Mouse (Mus musculus): Measurements from ENCODE around the gene Dusp13. TPM values are rescaled to one million over a fixed set of nuclear protein-coding genes. Genes with fewer than 3 reads are reported as not detected.

The Dusp13 gene
- total RNA-seq, 2 experiments from 2014 or later = 0.39 TPM; not detected in 1

- DNase-seq (ENCODE audit: extremely low spot score in 1 of 2, low spot score in 2 of 2) = peak; percentile 81 to 91
- intact Hi-C loops (cut with DNase I) = loop anchor here (5.0 kb wide), 2 partner anchors 82 to 97 kb away; partner anchors contain the start of gene Comtd1
Observed at GRCm38 (mm10) chr14:21750008-21750880, 737 bp downstream of the Dusp13 start, which contains the start of gene Samd8. Samd8 (plus strand) TSS chr14:21750531.

- intact Hi-C loops (cut with DNase I) = loop anchor here (10.0 kb wide), 1 partner anchor 494 kb away; no protein-coding TSS in a partner anchor
- peak in 1 of 2 experiments; percentile 67 for DNase-seq (ENCODE audit: extremely low spot score in 1 of 2, low spot score in 2 of 2)
Observed at GRCm38 (mm10) chr14:21748142-21748870, 2.7 kb downstream of the Dusp13 start.

GRCm38 (mm10) chr14:21747436-21748141 lies 3.4 kb downstream of the Dusp13 start:
- intact Hi-C loops (cut with DNase I) = loop anchor here (10.0 kb wide), 1 partner anchor 493 kb away; no protein-coding TSS in a partner anchor
- no peak for DNase-seq (ENCODE audit: extremely low spot score in 1 of 2, low spot score in 2 of 2)

- no peak for DNase-seq (ENCODE audit: extremely low spot score in 1 of 2, low spot score in 2 of 2)
- intact Hi-C loops (cut with DNase I) = loop anchor here (10.0 kb wide), 1 partner anchor 492 kb away; no protein-coding TSS in a partner anchor
Observed at GRCm38 (mm10) chr14:21746846-21747245, 4.1 kb downstream of the Dusp13 start.

GRCm38 (mm10) chr14:21746251-21746650 lies 4.7 kb downstream of the Dusp13 start:
- no peak for DNase-seq (ENCODE audit: extremely low spot score in 1 of 2, low spot score in 2 of 2)
- intact Hi-C loops (cut with DNase I) = loop anchor here (10.0 kb wide), 1 partner anchor 491 kb away; no protein-coding TSS in a partner anchor

- intact Hi-C loops (cut with DNase I) = loop anchor here (10.0 kb wide), 1 partner anchor 490 kb away; no protein-coding TSS in a partner anchor
- no peak for DNase-seq (ENCODE audit: extremely low spot score in 1 of 2, low spot score in 2 of 2)
Observed at GRCm38 (mm10) chr14:21745149-21745548, 5.8 kb downstream of the Dusp13 start.

GRCm38 (mm10) chr14:21744169-21744568 lies 6.8 kb downstream of the Dusp13 start:
- DNase-seq (ENCODE audit: extremely low spot score in 1 of 2, low spot score in 2 of 2) = no peak
- intact Hi-C loops (cut with DNase I) = loop anchor here (5.0 to 10.0 kb wide), 2 partner anchors 67 to 489 kb away; no protein-coding TSS in a partner anchor

- no peak for DNase-seq (ENCODE audit: extremely low spot score in 1 of 2, low spot score in 2 of 2)
- intact Hi-C loops (cut with DNase I) = loop anchor here (5.0 to 10.0 kb wide), 2 partner anchors 65 to 488 kb away; no protein-coding TSS in a partner anchor
Observed at GRCm38 (mm10) chr14:21742441-21742840, 8.5 kb downstream of the Dusp13 start.

GRCm38 (mm10) chr14:21741786-21742185 lies 9.2 kb downstream of the Dusp13 start:
- intact Hi-C loops (cut with DNase I) = loop anchor here (2.0 to 10.0 kb wide), 3 partner anchors 64 to 605 kb away; no protein-coding TSS in a partner anchor

GRCm38 (mm10) chr14:21741314-21741713 lies 9.7 kb downstream of the Dusp13 start:
- intact Hi-C loops (cut with DNase I) = loop anchor here (2.0 to 10.0 kb wide), 3 partner anchors 64 to 605 kb away; no protein-coding TSS in a partner anchor
- DNase-seq (ENCODE audit: extremely low spot score in 1 of 2, low spot score in 2 of 2) = peak in 1 of 2 experiments; percentile 11

More at GRCm38 (mm10) chr14:21741786-21742185, 9.2 kb downstream of the Dusp13 start:
- peak; percentile 78 to 82 for DNase-seq (ENCODE audit: extremely low spot score in 1 of 2, low spot score in 2 of 2)

GRCm38 (mm10) chr14:21740345-21740744 lies 10.6 kb downstream of the Dusp13 start:
- DNase-seq (ENCODE audit: extremely low spot score in 1 of 2, low spot score in 2 of 2) = no peak
- intact Hi-C loops (cut with DNase I) = loop anchor here (2.0 to 10.0 kb wide), 3 partner anchors 63 to 604 kb away; no protein-coding TSS in a partner anchor

- no peak for DNase-seq (ENCODE audit: extremely low spot score in 1 of 2, low spot score in 2 of 2)
- intact Hi-C loops (cut with DNase I) = no loop called here
Observed at GRCm38 (mm10) chr14:21733131-21733905, 17.7 kb downstream of the Dusp13 start.

- intact Hi-C loops (cut with DNase I) = no loop called here
- no peak for DNase-seq (ENCODE audit: extremely low spot score in 1 of 2, low spot score in 2 of 2)
Observed at GRCm38 (mm10) chr14:21729936-21730335, 21.0 kb downstream of the Dusp13 start.

- DNase-seq (ENCODE audit: extremely low spot score in 1 of 2, low spot score in 2 of 2) = no peak
- intact Hi-C loops (cut with DNase I) = no loop called here
Observed at GRCm38 (mm10) chr14:21729031-21729732, 21.8 kb downstream of the Dusp13 start.

GRCm38 (mm10) chr14:21722021-21722698 lies 28.8 kb downstream of the Dusp13 start:
- intact Hi-C loops (cut with DNase I) = no loop called here
- DNase-seq (ENCODE audit: extremely low spot score in 1 of 2, low spot score in 2 of 2) = no peak

- intact Hi-C loops (cut with DNase I) = no loop called here
Observed at GRCm38 (mm10) chr14:21720430-21721205, 30.4 kb downstream of the Dusp13 start.

More at GRCm38 (mm10) chr14:21720430-21721205, 30.4 kb downstream of the Dusp13 start:
- no peak for DNase-seq (ENCODE audit: extremely low spot score in 1 of 2, low spot score in 2 of 2)
